Mouse (Mus musculus) c-Kit-negative CD71-positive TER-119-positive erythroid progenitor cells, embryonic 14.5 days (primary cell): ENCODE results near the gene Rgs14.
A peak's percentile ranks its signal among the peaks of the same experiment; 100 is the strongest.

ENCODE experiments used
- DNase-seq: peaks from one replicate; pipeline ENCODE4 v3.0.0-alpha.2; 2013; ENCODE audit warnings: low read depth, low spot score

Gene Rgs14

DNA sequence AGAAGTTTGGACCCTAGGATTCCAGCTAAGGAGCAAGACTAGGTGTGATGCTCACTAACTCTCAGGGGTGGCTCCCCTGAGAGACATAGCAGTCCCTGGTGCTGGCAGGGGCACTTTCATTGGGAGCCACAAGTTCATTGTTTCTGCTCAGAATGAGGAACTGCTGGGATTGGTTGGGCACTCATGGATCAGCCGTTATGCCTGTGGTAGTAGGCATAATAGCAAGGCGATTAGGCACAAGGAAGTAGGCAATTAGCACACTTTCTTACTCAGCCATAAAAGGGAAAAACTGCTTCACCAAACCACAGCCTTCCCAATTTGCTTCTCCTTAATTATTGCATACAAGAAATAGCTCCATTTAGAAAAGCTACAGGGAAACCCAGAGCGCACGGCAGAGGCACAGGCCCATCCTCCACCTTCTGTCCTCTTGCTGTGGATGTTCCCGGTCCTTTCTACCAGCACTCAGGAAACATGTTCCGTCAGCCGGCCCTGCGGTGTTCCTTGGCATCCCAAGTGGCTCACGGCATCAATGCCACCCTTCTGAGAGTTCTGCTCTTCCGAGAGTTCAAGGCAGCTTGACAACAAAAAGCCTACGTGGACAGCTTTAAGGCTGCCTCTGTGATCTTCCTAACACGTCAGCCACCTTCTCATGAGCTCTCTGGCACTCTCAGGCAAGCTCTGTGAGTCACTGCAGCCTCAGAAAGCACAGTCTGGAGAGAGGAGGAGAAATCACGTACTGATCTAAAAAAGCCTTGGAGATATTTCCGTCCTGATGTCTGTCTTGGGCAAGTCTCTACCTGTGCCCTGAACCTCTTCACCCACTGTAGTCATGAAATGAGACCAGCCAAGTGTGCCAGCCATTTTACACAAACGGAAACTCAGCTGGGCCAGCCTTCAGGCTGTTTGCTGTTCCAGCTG lies 34.7 kb downstream of the Rgs14 start:
- no peak for DNase-seq

DNA sequence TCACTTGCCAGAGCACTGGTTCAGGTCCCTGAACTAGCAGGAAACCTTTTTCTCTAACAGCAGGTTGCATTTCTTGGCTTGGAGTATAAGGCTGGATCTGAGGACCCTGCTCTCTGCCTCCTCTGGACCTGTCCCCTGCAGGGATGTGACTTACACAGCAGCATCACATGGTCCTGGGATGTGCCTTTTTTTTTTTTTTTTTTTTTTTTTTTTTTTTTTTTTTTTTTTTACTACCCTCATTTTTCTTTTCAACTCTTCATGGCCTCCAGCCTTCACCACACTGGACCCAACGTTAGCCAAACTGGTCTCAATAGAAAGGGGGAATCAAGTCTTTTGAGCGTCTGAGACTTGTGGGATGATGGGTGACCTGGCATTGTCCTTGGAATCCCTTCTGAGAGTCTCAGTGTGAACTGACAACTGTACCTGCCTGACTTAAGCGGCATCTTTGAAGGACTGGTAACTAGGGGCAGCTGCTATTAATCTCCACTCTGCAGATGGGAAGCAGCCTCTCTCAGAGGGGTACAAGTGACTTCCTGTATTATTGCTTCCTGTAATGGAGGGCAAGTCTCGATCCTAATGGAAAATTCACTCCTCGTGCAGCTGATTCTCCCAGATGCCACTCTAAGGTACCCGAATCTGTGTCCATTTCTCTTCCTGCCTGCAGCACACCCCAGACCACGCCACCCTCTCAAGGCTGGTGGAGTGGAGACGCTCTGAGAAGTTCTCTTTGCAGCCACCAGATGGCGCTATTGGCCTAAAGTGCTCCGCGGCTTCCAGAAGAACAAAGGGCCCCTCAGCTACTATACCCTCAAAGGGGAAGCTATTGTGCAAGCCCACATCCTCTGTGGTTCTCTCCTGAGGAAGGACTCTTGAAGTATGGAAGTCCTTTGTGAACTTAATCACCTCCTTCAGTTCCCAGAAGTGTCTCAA lies 35.6 kb downstream of the Rgs14 start:
- DNase-seq = peak; percentile 45

- no peak for DNase-seq
Measured at GRCm38 (mm10) chr13:55405783-55406390, 36.4 kb downstream of the Rgs14 start.

- no peak for DNase-seq
Measured at GRCm38 (mm10) chr13:55407341-55407740, 37.8 kb downstream of the Rgs14 start.

- no peak for DNase-seq
Measured at GRCm38 (mm10) chr13:55408546-55409120, 39.1 kb downstream of the Rgs14 start.

DNA sequence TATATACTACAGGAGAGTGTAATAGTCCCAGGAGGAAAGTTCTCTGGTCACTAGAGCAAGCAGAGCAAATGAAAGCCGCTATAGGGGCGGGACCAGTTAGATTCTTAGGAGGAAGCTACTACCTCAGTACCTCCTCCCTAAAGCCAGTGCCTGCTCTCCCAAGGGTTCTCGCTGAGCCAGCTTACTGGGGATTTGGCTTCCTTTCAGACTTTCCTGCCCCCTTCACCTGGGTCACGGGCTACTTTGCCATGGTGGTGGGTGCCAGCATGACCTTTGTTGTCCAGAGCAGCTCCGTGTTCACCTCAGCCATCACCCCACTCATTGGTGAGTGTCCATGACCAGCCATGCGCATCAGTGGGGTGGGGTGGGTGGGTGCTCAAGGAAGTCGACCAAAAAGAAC lies 42.3 kb downstream of the Rgs14 start:
- DNase-seq = no peak

GRCm38 (mm10) chr13:55412643-55413307 lies 43.2 kb downstream of the Rgs14 start:
- no peak for DNase-seq

GRCm38 (mm10) chr13:55413333-55413732 lies 43.8 kb downstream of the Rgs14 start:
- DNase-seq = no peak

- no peak for DNase-seq
Measured at GRCm38 (mm10) chr13:55414743-55415380, 45.3 kb downstream of the Rgs14 start, which contains the start of gene Pfn3. Gene Pfn3, minus strand, starts transcription at chr13:55415232.

DNA sequence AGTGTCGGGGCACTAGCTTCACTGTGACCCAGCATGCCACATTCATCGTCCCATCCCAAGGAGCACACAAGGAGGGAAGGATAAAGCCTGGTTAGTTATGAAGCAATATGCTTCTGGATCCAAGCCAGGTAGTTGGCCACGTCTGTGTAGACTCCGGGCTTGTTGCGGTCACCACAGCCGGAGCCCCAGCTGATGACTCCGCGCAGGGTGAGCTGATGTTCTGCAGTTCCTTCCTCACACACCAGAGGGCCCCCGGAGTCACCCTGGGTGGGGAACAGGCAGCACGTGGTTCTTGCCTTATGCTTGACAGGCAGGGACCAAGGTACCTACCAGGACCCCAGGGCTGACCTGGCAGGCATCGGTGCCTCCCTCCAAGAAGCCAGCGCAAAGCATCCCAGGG lies 48.5 kb downstream of the Rgs14 start:
- DNase-seq = peak; percentile 21

DNA sequence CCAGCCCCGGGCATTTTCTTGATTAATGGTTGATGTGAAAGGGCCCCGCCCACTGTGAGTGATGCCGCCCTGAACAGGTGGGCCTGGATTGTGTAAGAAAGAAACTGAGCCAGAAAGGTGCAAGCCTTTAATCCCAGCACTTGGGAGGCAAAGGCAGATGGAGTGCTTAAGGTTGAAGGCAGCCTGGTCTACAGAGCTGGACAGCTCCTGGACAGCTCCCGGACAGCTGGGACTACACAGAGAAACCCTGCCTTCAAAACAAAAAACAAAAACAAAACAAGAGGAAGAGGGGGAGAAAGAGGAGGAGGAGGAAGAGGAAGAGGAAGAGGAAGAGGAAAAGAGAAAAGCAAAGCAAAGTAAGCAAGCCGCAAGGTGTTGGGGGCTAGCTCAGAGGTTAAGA lies 49.6 kb downstream of the Rgs14 start:
- DNase-seq = no peak

GRCm38 (mm10) chr13:55420018-55420932 lies 50.7 kb downstream of the Rgs14 start:
- no peak for DNase-seq

GRCm38 (mm10) chr13:55420933-55421800 lies 51.6 kb downstream of the Rgs14 start:
- DNase-seq = no peak

DNA sequence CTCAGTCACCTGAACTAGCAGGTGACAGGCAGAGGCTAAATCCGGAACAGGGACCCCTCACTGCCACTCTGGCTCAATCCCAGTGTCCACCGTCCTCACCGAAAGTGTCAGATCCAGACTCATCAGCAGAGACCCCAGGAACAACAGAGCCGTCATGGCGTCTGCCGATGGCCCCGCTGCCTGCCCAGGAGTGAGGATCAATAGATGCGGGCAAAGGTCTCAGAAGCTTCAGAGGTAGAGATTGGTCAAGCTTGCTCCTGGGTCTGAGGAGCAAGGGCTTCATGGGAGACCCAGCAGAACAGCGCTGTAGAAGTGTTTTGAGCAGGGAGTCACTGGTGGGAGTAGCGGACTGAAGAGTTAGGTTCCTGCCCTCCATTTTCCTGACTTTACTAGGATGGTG lies 57.1 kb downstream of the Rgs14 start, which contains the start of gene F12:
F12 (minus strand) TSS at position 181 of the 400 bp plus-strand sequence.
- no peak for DNase-seq

DNA sequence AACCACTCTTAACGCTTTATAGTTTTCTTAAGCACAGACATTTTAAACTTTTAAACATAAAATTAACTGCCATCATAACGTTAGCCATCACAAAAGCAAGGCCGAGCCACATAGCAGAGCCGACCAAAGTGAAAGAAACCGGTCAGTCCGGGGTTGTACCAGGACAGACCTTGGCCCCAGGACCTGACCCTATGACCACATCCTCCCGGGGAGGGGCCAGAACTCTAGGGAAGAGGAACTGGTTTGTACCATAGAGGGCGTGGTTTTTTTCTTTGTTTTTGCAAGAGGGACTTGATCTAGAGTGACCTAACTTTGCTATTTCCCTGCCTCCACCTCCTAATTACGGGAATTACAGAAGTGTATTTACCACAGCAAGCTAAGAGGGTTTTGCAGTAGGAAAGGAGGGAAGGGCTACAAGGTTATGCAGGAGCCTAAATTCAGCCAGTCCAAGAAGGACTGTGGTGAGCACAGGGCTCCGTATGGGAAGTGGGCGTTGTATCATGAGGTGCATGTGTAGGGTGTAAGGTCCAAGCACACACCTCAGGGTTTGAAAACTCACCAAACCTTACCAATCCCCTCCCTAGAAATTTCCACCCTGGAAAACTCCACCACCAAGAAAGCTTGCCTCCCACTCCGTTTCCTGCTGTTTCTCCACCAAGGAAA lies 59.8 kb downstream of the Rgs14 start:
- no peak for DNase-seq

GRCm38 (mm10) chr13:55430566-55430965 lies 61.0 kb downstream of the Rgs14 start:
- DNase-seq = no peak

GRCm38 (mm10) chr13:55431889-55432685 lies 62.6 kb downstream of the Rgs14 start:
- DNase-seq = no peak
